Mouse (Mus musculus) urinary bladder, postnatal 14 days (tissue): ENCODE measurements around the gene Dnah9.
A peak's percentile ranks its signal among the peaks of the same experiment; 100 is the strongest.

Experiments used
- DNase-seq: peaks from one replicate; pipeline ENCODE4 v3.0.0; 2021; ENCODE audit warnings: low spot score

Gene Dnah9

GRCm38 (mm10) chr11:66167801-66168651 lies at the start of gene Dnah9:
Gene Dnah9 (minus strand): TSS chr11:66168551.
- peak; percentile 69 for DNase-seq

GRCm38 (mm10) chr11:66188627-66189287 lies 20.4 kb upstream of the Dnah9 start:
- DNase-seq, result peak; percentile 46

- DNase-seq, result no peak
Observed at GRCm38 (mm10) chr11:66188146-66188545, 19.8 kb upstream of the Dnah9 start.

- DNase-seq, result no peak
Observed at GRCm38 (mm10) chr11:66177781-66178180, 9.4 kb upstream of the Dnah9 start.

- DNase-seq, result no peak
Observed at GRCm38 (mm10) chr11:66164022-66164421, 4.3 kb downstream of the Dnah9 start.

- DNase-seq, result no peak
Observed at GRCm38 (mm10) chr11:66140631-66141252, 27.6 kb downstream of the Dnah9 start.

- no peak for DNase-seq
Observed at GRCm38 (mm10) chr11:66134826-66135225, 33.5 kb downstream of the Dnah9 start.

- no peak for DNase-seq
Observed at GRCm38 (mm10) chr11:66126150-66126549, 42.2 kb downstream of the Dnah9 start.

GRCm38 (mm10) chr11:66124496-66124895 lies 43.9 kb downstream of the Dnah9 start:
- no peak for DNase-seq

- DNase-seq, result peak; percentile 29
Observed at GRCm38 (mm10) chr11:66122017-66122416, 46.3 kb downstream of the Dnah9 start.

- DNase-seq, result no peak
Observed at GRCm38 (mm10) chr11:66083663-66084254, 84.6 kb downstream of the Dnah9 start.

GRCm38 (mm10) chr11:66072921-66073320 lies 95.4 kb downstream of the Dnah9 start:
- no peak for DNase-seq

GRCm38 (mm10) chr11:66058956-66059355 lies 109.4 kb downstream of the Dnah9 start:
- no peak for DNase-seq

- no peak for DNase-seq
Observed at GRCm38 (mm10) chr11:66051294-66051693, 117.1 kb downstream of the Dnah9 start.

GRCm38 (mm10) chr11:66049146-66049545 lies 119.2 kb downstream of the Dnah9 start:
- DNase-seq, result no peak

GRCm38 (mm10) chr11:66046594-66047193 lies 121.7 kb downstream of the Dnah9 start:
- DNase-seq, result no peak

- no peak for DNase-seq
Observed at GRCm38 (mm10) chr11:66043635-66044034, 124.7 kb downstream of the Dnah9 start.

GRCm38 (mm10) chr11:66042531-66042930 lies 125.8 kb downstream of the Dnah9 start:
- DNase-seq, result no peak

GRCm38 (mm10) chr11:66025728-66026127 lies 142.6 kb downstream of the Dnah9 start:
- no peak for DNase-seq

GRCm38 (mm10) chr11:65975871-65976270 lies 192.5 kb downstream of the Dnah9 start:
- DNase-seq, result no peak

- no peak for DNase-seq
Observed at GRCm38 (mm10) chr11:65930796-65931195, 237.6 kb downstream of the Dnah9 start.

GRCm38 (mm10) chr11:65930359-65930758 lies 238.0 kb downstream of the Dnah9 start:
- no peak for DNase-seq
